Mouse (Mus musculus) stomach, postnatal 0 days (tissue): Measurements from ENCODE around the gene 1700016C15Rik. TPM values are rescaled to one million over a fixed set of nuclear protein-coding genes. Genes with fewer than 3 reads are reported as not detected.
A peak's percentile ranks its signal among the peaks of the same experiment; 100 is the strongest.

Experiments used
- ATAC-seq: fragments of 200-750 bp; cut with Nextera tagmentation; 2 replicates; pipeline ENCODE4 v1.8.0; 2017; ENCODE audit not compliant: low FRiP score, low TSS enrichment
- DNase-seq: peaks from one replicate; pipeline ENCODE4 v3.0.0-alpha.2; 2016; ENCODE audit warnings: low spot score
- H3K27ac ChIP-seq: fragments of 300-500 bp; sonication (generic); replicated peaks from 2 replicates; pipeline ENCODE4 v1.5.1; 2014; ENCODE audit warnings: mild to moderate bottlenecking, control low read depth
- H3K27me3 ChIP-seq: fragments of 300-500 bp; sonication (generic); 2 replicates; pipeline ENCODE4 v1.6.1; 2014; ENCODE audit warnings: low read length; ENCODE audit not compliant: control insufficient read depth, insufficient read depth
- H3K36me3 ChIP-seq: fragments of 300-500 bp; sonication (generic); 2 replicates; pipeline ENCODE4 v1.6.1; 2014; ENCODE audit warnings: low read length, mixed read lengths; ENCODE audit not compliant: control insufficient read depth, insufficient read depth
- H3K4me1 ChIP-seq: fragments of 300-500 bp; sonication (generic); replicated peaks from 2 replicates; pipeline ENCODE4 v1.6.1; 2014; ENCODE audit warnings: antibody characterized with exemption; ENCODE audit not compliant: control insufficient read depth, insufficient read depth
- H3K4me2 ChIP-seq: fragments of 300-500 bp; sonication (generic); replicated peaks from 2 replicates; pipeline ENCODE4 v1.6.1; 2014; ENCODE audit warnings: low read depth, mild to moderate bottlenecking, control low read depth, moderate library complexity
- H3K4me3 ChIP-seq: fragments of 300-500 bp; sonication (generic); 2 replicates; pipeline ENCODE4 v1.5.1; 2014; ENCODE audit warnings: low read depth, low read length, control low read depth
- H3K9ac ChIP-seq: fragments of 300-500 bp; sonication (generic); 2 replicates; pipeline ENCODE4 v1.6.1; 2014; ENCODE audit warnings: mild to moderate bottlenecking, low read length, control low read depth, mixed read lengths
- H3K9me3 ChIP-seq: fragments of 300-500 bp; sonication (generic); 2 replicates; pipeline ENCODE4 v1.6.1; 2016; ENCODE audit warnings: low read length; ENCODE audit not compliant: control insufficient read depth
- CTCF ChIP-seq: IDR thresholded peaks from 2 replicates; pipeline ENCODE4 v1.5.1; 2016; ENCODE audit warnings: antibody characterized with exemption, low read depth, mild to moderate bottlenecking, moderate library complexity
- EP300 ChIP-seq: optimal IDR thresholded peaks from 2 replicates; pipeline ENCODE3; 2016; ENCODE audit warnings: antibody characterized with exemption
- WGBS: fragments of 180-500 bp; shearing (Covaris S2); extraction: QIAGEN DNeasy Blood & Tissue Kit; methylation state at CpG from one replicate; pipeline ENCODE4 v1.1.7; 2014; 5-methylcytosine and 5-hydroxymethylcytosine counted together
- polyA plus RNA-seq: library from polyadenylated mRNA; unstranded; fragments of >200 nt; fragmentation: Nextera tagmentation; extraction: Ambion mirVana; gene quantifications from 2 replicates; pipeline ENCODE4 v1.2.1, GENCODE M21; 2015

Gene 1700016C15Rik
- polyA plus RNA-seq, 1 experiment from 2014 or later = 0.17 TPM

- Histone ChIP-seq H3K9me3 (no peaks in the 10 kb centered on the region), H3K4me2 (no peak overlapping the region), H3K9ac (no peak overlapping the region), H3K27me3 (no peaks in the 10 kb centered on the region), H3K4me3 (no peak overlapping the region), H3K4me1 (no peaks in the 10 kb centered on the region), H3K27ac (no peak overlapping the region), H3K36me3 (no peaks in the 10 kb centered on the region)
- 68% methylated on average over 8 of the region's 8 CpGs for WGBS
- DNase-seq = no peak
- ATAC-seq = no peak
- no peak for TF ChIP-seq EP300
- peak; percentile 37; the same call in 1 of the 2 replicates for TF ChIP-seq CTCF
Measured at GRCm38 (mm10) chr1:177797151-177797755, 67.6 kb downstream of the 1700016C15Rik start.

Other genes starting within 250 kb of the 1700016C15Rik start
- gene Adss, start 66.7 kb downstream of the 1700016C15Rik start, polyA plus RNA-seq = 32.0 and 32.4 TPM in 2 replicates